Mouse (Mus musculus): ENCODE measurements at regions not wholly inside any gene's neighbourhood (a gene's known extent, or its start where the extent isn't known, plus 50 kb on each side); places are given as distances from the start of the nearest gene placed in this dataset.

- no peak for DNase-seq (ENCODE audit: low read depth, low spot score)
These were observed 230.3 kb downstream of the Parp8 start for GRCm38 (mm10) chr13:116795041-116795440.

DNA sequence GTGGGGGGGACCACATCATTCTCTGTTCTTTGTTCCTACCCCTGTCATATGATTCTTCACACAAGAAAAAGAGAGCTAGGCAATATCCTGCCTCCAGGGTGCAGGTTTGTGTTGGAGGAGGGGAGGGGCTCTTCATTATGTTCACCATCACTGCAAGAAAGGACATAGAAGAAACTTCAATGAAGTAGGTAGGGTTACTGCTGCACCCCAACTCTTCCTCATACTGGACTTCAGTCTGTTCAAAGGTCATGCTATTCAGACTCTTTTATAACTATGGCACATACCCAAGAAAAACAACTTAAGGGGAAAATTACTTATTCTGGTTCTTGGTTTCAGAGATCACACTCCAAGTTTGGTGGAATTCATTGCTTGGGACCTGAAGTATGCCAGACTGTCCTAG is 243.7 kb downstream of the Parp8 start:
- no peak for DNase-seq (ENCODE audit: low read depth, low spot score)

- DNase-seq (ENCODE audit: low read depth, low spot score) = peak; percentile 32
These were observed 259.8 kb downstream of the Parp8 start for GRCm38 (mm10) chr13:116765491-116765890.

DNA sequence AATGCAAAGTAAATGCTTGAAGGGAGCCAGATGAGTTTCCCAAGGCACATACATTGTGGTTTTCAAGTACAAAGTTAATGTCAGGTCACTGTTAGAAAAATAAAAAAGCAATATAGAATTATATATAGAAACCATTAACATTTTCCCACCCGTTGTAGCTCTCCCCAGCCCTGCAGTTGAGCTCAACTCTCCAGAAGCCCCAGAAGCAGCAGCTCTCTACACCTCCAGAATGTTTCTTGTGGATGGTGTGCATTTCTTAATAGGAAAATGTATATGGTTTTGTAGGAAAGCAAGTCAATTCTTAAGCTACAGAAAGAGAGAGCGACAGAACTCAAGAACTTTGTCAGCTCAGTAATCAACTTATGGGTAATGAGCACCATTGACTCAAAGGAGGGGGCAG is 265.4 kb downstream of the Parp8 start:
- no peak for DNase-seq (ENCODE audit: low read depth, low spot score)

DNA sequence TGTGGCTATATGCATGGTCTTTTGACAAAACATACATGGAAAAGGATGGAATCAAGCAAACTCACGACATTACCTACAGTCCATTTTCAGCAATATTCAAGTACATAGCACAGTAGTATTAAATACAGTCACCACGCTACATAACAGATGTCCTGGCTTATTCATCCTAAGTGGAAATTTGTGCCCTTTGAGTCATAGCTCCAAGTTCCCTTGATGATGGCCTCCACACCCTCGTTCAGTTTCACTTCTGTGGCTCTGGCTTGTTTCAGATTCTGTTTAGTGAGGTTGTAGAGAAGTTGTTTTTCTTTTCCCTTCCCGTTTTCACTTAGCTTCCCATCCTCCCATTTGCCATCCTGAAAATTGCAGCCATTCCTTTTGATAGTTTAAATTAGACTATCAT is 284.5 kb downstream of the Parp8 start:
- no peak for DNase-seq (ENCODE audit: low read depth, low spot score)

GRCm38 (mm10) chr13:116723361-116724153 is 301.8 kb downstream of the Parp8 start:
- no peak for DNase-seq (ENCODE audit: low read depth, low spot score)

GRCm38 (mm10) chr13:116714809-116715208 is 310.5 kb downstream of the Parp8 start:
- DNase-seq (ENCODE audit: low read depth, low spot score) = no peak

- DNase-seq (ENCODE audit: low read depth, low spot score) = peak; percentile 63
These were observed 313.3 kb downstream of the Parp8 start for GRCm38 (mm10) chr13:116711866-116712593.

- DNase-seq (ENCODE audit: low read depth, low spot score) = no peak
These were observed 314.0 kb downstream of the Parp8 start for GRCm38 (mm10) chr13:116711148-116711865.

- DNase-seq (ENCODE audit: low read depth, low spot score) = no peak
These were observed 315.7 kb downstream of the Parp8 start for GRCm38 (mm10) chr13:116709671-116710070.

- no peak for DNase-seq (ENCODE audit: low read depth, low spot score)
These were observed 316.5 kb downstream of the Parp8 start for GRCm38 (mm10) chr13:116708846-116709245.

- no peak for DNase-seq (ENCODE audit: low read depth, low spot score)
These were observed 316.9 kb downstream of the Parp8 start for GRCm38 (mm10) chr13:116708456-116708780.

DNA sequence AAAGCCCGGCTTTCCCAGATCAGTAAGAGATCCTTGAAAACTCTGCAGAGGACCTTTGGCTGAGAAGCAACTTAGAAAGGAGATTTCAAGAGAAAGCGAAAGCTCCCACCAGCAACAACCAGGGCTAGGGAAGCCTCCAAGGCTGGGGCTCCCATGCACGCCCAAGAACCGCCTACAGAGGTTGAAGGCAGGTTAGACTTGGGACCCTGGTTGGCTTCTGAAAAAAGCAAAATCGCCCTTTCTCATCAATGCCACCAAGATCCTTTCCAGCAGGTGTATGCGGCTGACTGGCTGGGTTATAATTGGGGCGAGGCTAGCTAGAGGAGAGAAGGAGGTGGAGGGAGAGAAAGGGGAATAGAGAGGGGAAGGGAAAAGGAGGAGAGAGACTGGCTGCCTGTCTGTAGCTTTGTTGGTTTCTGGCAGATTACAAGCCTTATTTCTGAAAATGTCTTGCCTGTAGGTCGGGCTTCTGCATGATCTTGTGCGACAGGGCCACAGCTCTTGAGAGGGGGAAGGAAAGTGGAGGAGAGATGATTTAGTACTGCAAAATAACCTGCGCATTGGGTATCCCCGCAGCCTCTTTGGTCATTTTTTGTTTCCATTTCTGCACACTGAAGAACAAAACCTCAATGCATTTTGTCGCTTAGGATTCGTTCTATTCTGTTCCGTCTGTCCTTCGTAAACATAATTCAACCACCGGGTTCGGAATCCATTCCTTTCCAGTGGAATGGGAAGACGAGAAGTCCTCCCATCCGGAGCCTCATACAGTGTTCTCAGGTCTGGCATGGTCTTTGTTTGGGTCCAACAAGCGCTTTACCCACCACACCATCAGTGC is 317.5 kb downstream of the Parp8 start:
- no peak for DNase-seq (ENCODE audit: low read depth, low spot score)

DNA sequence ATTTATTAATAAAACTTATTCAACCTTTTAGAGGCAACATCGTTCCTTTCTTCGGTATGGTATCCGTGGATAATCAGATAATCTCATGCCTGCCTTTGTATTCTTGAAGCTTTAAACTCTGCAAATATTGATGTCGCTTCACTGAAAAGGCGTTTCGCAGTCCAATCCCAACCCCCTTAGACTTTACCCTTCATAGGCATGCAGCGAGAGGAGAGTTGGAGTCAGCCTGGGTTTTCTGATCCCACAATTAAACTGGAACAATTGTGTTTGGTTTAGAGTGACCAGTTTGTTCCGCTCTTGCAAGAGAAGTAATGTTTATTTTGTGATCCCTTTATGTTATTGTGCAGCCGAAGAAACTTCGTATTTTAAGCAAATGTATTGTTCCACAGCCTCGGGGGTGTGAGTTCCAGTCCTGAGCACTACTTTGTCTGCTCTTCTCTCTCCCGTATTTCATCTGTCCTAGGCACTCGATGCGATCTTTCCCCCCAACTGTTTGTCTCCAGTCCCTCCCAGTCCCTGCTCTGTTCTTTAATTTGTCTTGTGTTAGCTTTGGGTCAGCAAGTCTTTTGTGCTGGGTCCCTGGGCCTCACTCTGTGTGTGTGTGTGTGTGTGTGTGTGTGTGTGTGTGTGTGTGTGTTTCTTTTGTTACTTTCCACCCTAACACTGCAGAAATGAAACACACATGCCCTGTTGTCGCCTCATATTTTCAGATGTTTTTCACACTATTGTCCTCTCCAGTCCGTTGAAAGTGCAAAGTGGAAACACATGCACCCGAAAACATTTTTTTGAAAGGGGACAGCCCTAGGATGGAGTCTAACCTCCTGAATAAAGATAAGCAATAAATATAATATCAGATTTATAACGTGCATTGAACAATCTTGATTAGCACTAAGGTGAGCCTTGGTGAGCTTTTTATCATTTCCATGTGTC is 318.7 kb downstream of the Parp8 start:
- DNase-seq (ENCODE audit: low read depth, low spot score) = no peak

GRCm38 (mm10) chr13:116705611-116706386 is 319.5 kb downstream of the Parp8 start:
- DNase-seq (ENCODE audit: low read depth, low spot score) = no peak

DNA sequence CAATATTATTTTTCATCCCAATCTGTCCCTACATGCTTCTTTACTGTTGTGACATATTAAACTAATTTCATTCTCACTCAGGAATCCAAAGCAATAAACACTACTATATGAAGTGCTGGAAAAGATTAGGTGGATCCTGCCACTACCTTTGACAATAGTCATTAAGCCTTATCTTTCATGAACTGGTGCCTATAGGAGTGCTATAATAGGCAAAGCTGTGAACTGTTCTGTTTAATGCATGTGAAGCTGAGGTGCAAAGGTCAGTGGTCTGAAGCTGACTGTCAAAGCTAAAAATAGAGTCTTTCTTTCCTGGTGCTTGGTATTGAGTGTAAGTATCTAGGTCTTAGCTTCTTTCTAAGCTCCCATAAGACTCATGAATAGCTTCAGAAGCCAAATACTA is 336.6 kb downstream of the Parp8 start:
- no peak for DNase-seq (ENCODE audit: low read depth, low spot score)
